14 mouse cellular contexts compared by ENCODE assay signal in genomic region chr5:132072356-132072755, GRCm38 (mm10).
DNase-seq lines count a peak whose midpoint lies in the region; TF ChIP-seq lines count a peak whose summit lies in the region.
"Had no signal": no experiment of that assay in that cellular context is flagged by ENCODE, and none has a peak within 500 bp of the region (broad histone marks: within the 10 kb centered on the region; RNA-seq: fewer than 3 reads in every experiment).

No protein-coding gene starts in this region.

- no peaks in the 10 kb centered on the region; the same call in 1 of the 2 replicates for H3K36me3 ChIP-seq in heart, adult 2 months (ENCODE audit: control insufficient read depth, insufficient read depth, low read length)
- H3K36me3 ChIP-seq: embryonic facial prominence, embryonic 12.5 days; liver, embryonic 13.5 days had no signal

- H3K27me3 ChIP-seq in heart, adult 2 months (ENCODE audit: control insufficient read depth, insufficient read depth, low read length), result no peaks in the 10 kb centered on the region
- H3K27me3 ChIP-seq: embryonic facial prominence, embryonic 12.5 days; liver, embryonic 13.5 days had no signal

- no peaks in the 10 kb centered on the region for H3K4me1 ChIP-seq in heart, adult 2 months (ENCODE audit: control insufficient read depth, insufficient read depth, low read length)
- H3K4me1 ChIP-seq: liver, embryonic 13.5 days had no signal

- no peak for TF ChIP-seq EP300 in heart, adult 2 months (IDR thresholded peaks at IDR 0.05; ENCODE audit: insufficient read depth, low read depth, low read length)

- intact Hi-C loops in heart, adult 2 months (cut with DNase I), result no loop called here

- no peaks in the 10 kb centered on the region for H3K79me2 ChIP-seq in heart, adult 2 months (replicated peaks; ENCODE audit: control insufficient read depth, insufficient read depth, low read length)

- 61% methylated on average over 4 of the region's 4 CpGs for WGBS in heart, adult 2 months

- no peak for TF ChIP-seq CTCF in brain, embryonic 14.5 days (IDR thresholded peaks at IDR 0.05; ENCODE audit: borderline replicate concordance, extremely low read depth, insufficient read depth, insufficient read length)
- no peak for TF ChIP-seq CTCF in heart, adult 2 months (IDR thresholded peaks at IDR 0.05)

- H3K27ac ChIP-seq in heart, adult 2 months, result no peak overlapping the region
- H3K27ac ChIP-seq: liver, embryonic 13.5 days; stomach, postnatal 0 days had no signal

- no peak overlapping the region for H3K4me3 ChIP-seq in heart, adult 2 months
- H3K4me3 ChIP-seq: embryonic facial prominence, embryonic 12.5 days; liver, embryonic 13.5 days had no signal

- DNase-seq in embryo, embryonic 11 days, result peak; percentile 47
- no peak for DNase-seq in embryo, embryonic 10 days (ENCODE audit: low spot score)
- DNase-seq in kidney, postnatal 10 days, result peak; percentile 20
- no peak for DNase-seq in kidney, postnatal 36 days
- peak; percentile 93 for DNase-seq in brain, embryonic 14.5 days (ENCODE audit: low read depth)
- peak; percentile 65 for DNase-seq in forelimb bud, embryonic 11.5 days (ENCODE audit: low read depth, low spot score)
- no peak for DNase-seq in spleen, adult 18-20 months
- no peak for DNase-seq in heart, adult 2 months
- DNase-seq: cerebellum, adult 2 months; liver, embryonic 13.5 days; lung, postnatal 36 days; thymus, postnatal 4 days had no signal

- no peak for TF ChIP-seq POLR2A in brain, embryonic 14.5 days (IDR thresholded peaks at IDR 0.05; ENCODE audit: borderline replicate concordance, extremely low read depth, insufficient read depth, insufficient read length, poor library complexity, severe bottlenecking)
- TF ChIP-seq POLR2A in heart, adult 2 months (IDR thresholded peaks at IDR 0.05; ENCODE audit: insufficient read depth, low read depth, low read length), result no peak

- H3K9ac ChIP-seq in heart, adult 2 months (ENCODE audit: low read depth, low read length), result no peak overlapping the region
- H3K9ac ChIP-seq: embryonic facial prominence, embryonic 12.5 days; liver, embryonic 13.5 days had no signal

Comparison
In these comparisons a context has a peak if more than half of its experiments do, and no peak if none do; other contexts are left out.
1. DNase-seq: peak in embryo, embryonic 11 days (single experiment), kidney, postnatal 10 days (single experiment), brain, embryonic 14.5 days (single experiment) and forelimb bud, embryonic 11.5 days (single experiment); none in embryo, embryonic 10 days (single experiment), kidney, postnatal 36 days (0 of 2), spleen, adult 18-20 months (0 of 2) and heart, adult 2 months (0 of 2).